Mouse (Mus musculus) heart, adult 2 months (tissue): ENCODE data around the gene Atp5mpl. TPM values are rescaled to one million over a fixed set of nuclear protein-coding genes. Genes with fewer than 3 reads are reported as not detected.

Source experiments
- DNase-seq, 2 experiments: peaks; one replicate each; pipeline ENCODE4 v3.0.0; 2021
- H3K27ac ChIP-seq: fragments of 200-600 bp; 2 replicates; pipeline ENCODE4 v1.8.1; 2022
- H3K27me3 ChIP-seq: fragments of 200-500 bp; 2 replicates; pipeline ENCODE4 v1.6.1; 2012; ENCODE audit warnings: mild to moderate bottlenecking, low read length, inconsistent platforms, mixed read lengths; ENCODE audit not compliant: control insufficient read depth, insufficient read depth
- H3K36me3 ChIP-seq: fragments of 200-500 bp; 2 replicates; pipeline ENCODE4 v1.6.1; 2012; ENCODE audit warnings: low read length, inconsistent platforms; ENCODE audit not compliant: control insufficient read depth, insufficient read depth
- H3K4me1 ChIP-seq: fragments of 200-500 bp; 2 replicates; pipeline ENCODE4 v1.6.1; 2011; ENCODE audit warnings: low read length; ENCODE audit not compliant: control insufficient read depth, insufficient read depth
- H3K4me3 ChIP-seq: fragments of 200-600 bp; 2 replicates; pipeline ENCODE4 v1.8.1; 2022
- H3K79me2 ChIP-seq: fragments of 200-500 bp; replicated peaks from 2 replicates; pipeline ENCODE4 v1.6.1; 2012; ENCODE audit warnings: mild to moderate bottlenecking, inconsistent platforms, low read length, moderate library complexity, mixed read lengths; ENCODE audit not compliant: control insufficient read depth, insufficient read depth
- H3K9ac ChIP-seq: fragments of 200-500 bp; 2 replicates; pipeline ENCODE4 v1.6.1; 2012; ENCODE audit warnings: low read depth, mild to moderate bottlenecking, control low read depth, inconsistent platforms, low read length, mixed read lengths
- CTCF ChIP-seq: fragments of 200-600 bp; IDR thresholded peaks from 2 replicates; pipeline ENCODE4 v1.8.1; 2022; ENCODE audit warnings: antibody characterized with exemption, mild to moderate bottlenecking, moderate library complexity
- EP300 ChIP-seq: fragments of 200-500 bp; IDR thresholded peaks from 2 replicates; pipeline ENCODE4 v1.6.1; 2011; ENCODE audit warnings: low read depth, low read length, control low read depth; ENCODE audit not compliant: insufficient read depth
- POLR2A ChIP-seq: fragments of 200-500 bp; IDR thresholded peaks from 2 replicates; pipeline ENCODE4 v1.6.1; 2011; ENCODE audit warnings: mild to moderate bottlenecking, low read depth, low read length, control low read depth; ENCODE audit not compliant: insufficient read depth
- WGBS: fragments of 180-500 bp; shearing (Covaris S2); methylation state at CpG from one replicate; pipeline ENCODE4 v1.1.7; 2018; 5-methylcytosine and 5-hydroxymethylcytosine counted together
- intact Hi-C: fragments of 180-260 bp; cut with DNase I; formaldehyde crosslinking; loops from one replicate; pipeline ENCODE4 v1.15.1; 2025
- polyA plus RNA-seq: library from polyadenylated mRNA; depleted of rRNA; stranded (reverse); fragments of >200 nt; gene quantifications from 2 replicates; pipeline ENCODE4 v1.2.3, GENCODE M21; 2012; rRNA removed
- total RNA-seq, 2 experiments: library from RNA; stranded (reverse); gene quantifications; 2 replicates each; pipeline ENCODE4 v1.2.3; 2021

Gene Atp5mpl
- total and polyA plus RNA-seq, 3 experiments: 163 to 1,298 (median 1,131) TPM

GRCm38 (mm10) chr12:111911796-111912195, 55.0 kb downstream of the Atp5mpl start:
- WGBS: 84% methylated on average over 2 of the region's 2 CpGs
- peaks cover 12% of the 10 kb centered on the region for H3K4me1 ChIP-seq
- H3K4me3 ChIP-seq: no peak overlapping the region
- intact Hi-C loops: loop anchor here (2.0 kb wide), 1 partner anchor 33 kb away; no protein-coding TSS in a partner anchor
- peak overlapping the region; percentile 10; the same call in 1 of the 2 replicates for H3K27ac ChIP-seq
- no peak for TF ChIP-seq EP300
- TF ChIP-seq POLR2A: no peak
- no peak for TF ChIP-seq CTCF
- no peaks in the 10 kb centered on the region for H3K27me3 ChIP-seq
- no peak for DNase-seq
- H3K79me2 ChIP-seq: no peaks in the 10 kb centered on the region
- H3K36me3 ChIP-seq: no peaks in the 10 kb centered on the region
- no peak overlapping the region for H3K9ac ChIP-seq

Other genes with a start within 250 kb of the Atp5mpl start
- gene Klc1, start 208.1 kb downstream of the Atp5mpl start, total RNA-seq: 10 to 100 TPM; 83.8 to 83.9 TPM
- gene Klc1, start 208.1 kb downstream of the Atp5mpl start, polyA plus RNA-seq: 80.8 and 105 TPM in 2 replicates
- 1 to 10 TPM; 1.4 to 1.8 TPM for gene Xrcc3, start 153.1 kb downstream of the Atp5mpl start, total RNA-seq
- 2.1 and 2.8 TPM in 2 replicates for gene Xrcc3, start 153.1 kb downstream of the Atp5mpl start, polyA plus RNA-seq
- gene Zfyve21, start 152.8 kb downstream of the Atp5mpl start, total RNA-seq: 10 to 100 TPM; 65.1 to 74.8 TPM
- gene Zfyve21, start 152.8 kb downstream of the Atp5mpl start, polyA plus RNA-seq: 71.9 and 89.6 TPM in 2 replicates
- 10 to 100 TPM; 18.0 to 18.1 TPM for gene Ppp1r13b, start 58.9 kb downstream of the Atp5mpl start, total RNA-seq
- gene Ppp1r13b, start 58.9 kb downstream of the Atp5mpl start, polyA plus RNA-seq: 11.8 and 16.6 TPM in 2 replicates
- gene Tdrd9, start 4.6 kb upstream of the Atp5mpl start, total RNA-seq: under 1 TPM in 1 of 2 experiments, not detected in 1; 0.09 TPM
- 0.10 and 0.15 TPM in 2 replicates for gene Tdrd9, start 4.6 kb upstream of the Atp5mpl start, polyA plus RNA-seq
- gene Rd3l, start 14.3 kb upstream of the Atp5mpl start, total RNA-seq: under 1 TPM; 0.32 to 0.44 TPM
- not detected in 2 replicates for gene Rd3l, start 14.3 kb upstream of the Atp5mpl start, polyA plus RNA-seq
- gene Aspg, start 139.7 kb upstream of the Atp5mpl start, total RNA-seq: under 1 TPM; 0.55 to 0.61 TPM
- 4.4 and 11.1 TPM in 2 replicates for gene Aspg, start 139.7 kb upstream of the Atp5mpl start, polyA plus RNA-seq
- gene Kif26a, start 179.2 kb upstream of the Atp5mpl start, total RNA-seq: 10 to 100 TPM; 10.7 to 12.0 TPM
- 7.3 and 8.2 TPM in 2 replicates for gene Kif26a, start 179.2 kb upstream of the Atp5mpl start, polyA plus RNA-seq